Mouse (Mus musculus): Measurements from ENCODE around the gene Dpt. TPM values are rescaled to one million over a fixed set of nuclear protein-coding genes. Genes with fewer than 3 reads are reported as not detected.
A peak's percentile ranks its signal among the peaks of the same experiment; 100 is the strongest.
"Not testable (repeated sequence)": the region's sequence is repeated elsewhere in the genome, so short reads cannot be mapped to it uniquely, and the experiment has no call there.

Dpt gene
- polyA plus RNA-seq, 1 experiment from 2014 or later, result 5.7 TPM

DNA sequence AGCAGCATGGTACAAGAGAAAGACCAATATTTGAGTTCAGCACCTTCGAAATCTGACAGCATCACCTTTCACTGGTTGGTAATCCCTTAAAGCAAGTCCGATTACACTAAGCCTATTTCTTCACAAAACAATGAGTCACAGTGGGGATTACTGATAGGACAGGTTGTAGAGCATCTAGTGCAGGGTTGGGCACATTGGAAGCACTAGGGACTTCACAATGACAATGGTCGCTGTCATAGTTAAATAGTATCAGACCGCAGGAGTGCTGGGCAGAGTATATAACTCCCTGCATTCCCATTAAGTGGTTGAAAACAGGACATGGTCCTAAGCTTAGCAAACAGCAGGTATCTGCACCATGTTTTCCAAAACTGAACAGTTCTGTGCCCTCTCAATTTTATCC lies 25.8 kb downstream of the Dpt start:
- Histone ChIP-seq H3K36me3 (no peaks in the 10 kb centered on the region), H3K4me1 (replicated peaks) (no peaks in the 10 kb centered on the region), H3K9ac (no peak overlapping the region), H3K4me2 (replicated peaks) (no peak overlapping the region), H3K27me3 (replicated peaks) (no peaks in the 10 kb centered on the region), H3K9me3 (no peaks in the 10 kb centered on the region), H3K27ac (no peak overlapping the region), H3K4me3 (replicated peaks) (no peak overlapping the region)
- 72% methylated on average over 4 of the region's 4 CpGs for WGBS
- ATAC-seq, result no peak

DNA sequence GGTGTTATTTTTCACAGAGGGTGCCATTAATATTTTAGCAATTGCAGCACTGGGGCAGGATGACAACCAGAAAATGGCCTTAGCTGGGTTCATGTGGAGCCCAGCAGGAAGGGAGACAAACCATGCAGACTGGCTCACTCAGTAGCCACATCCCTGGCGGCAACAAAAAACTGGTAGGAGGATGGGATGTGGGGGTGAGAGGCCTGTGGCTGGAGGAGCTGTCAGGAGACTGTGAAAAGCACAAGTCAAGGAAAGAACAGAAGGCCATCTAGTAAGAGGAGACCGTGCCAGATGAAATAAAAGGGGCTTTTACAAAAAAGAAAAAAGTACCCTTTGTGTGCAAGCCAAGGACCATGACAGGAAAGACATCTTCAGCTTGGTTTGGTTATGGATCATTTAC lies 28.5 kb downstream of the Dpt start:
- Histone ChIP-seq H3K4me3 (replicated peaks) (no peak overlapping the region), H3K4me1 (replicated peaks) (no peaks in the 10 kb centered on the region), H3K27me3 (replicated peaks) (no peaks in the 10 kb centered on the region), H3K4me2 (replicated peaks) (no peak overlapping the region), H3K9ac (no peak overlapping the region), H3K27ac (no peak overlapping the region), H3K36me3 (no peaks in the 10 kb centered on the region), H3K9me3 (no peaks in the 10 kb centered on the region)
- 75% methylated on average over 2 of the region's 2 CpGs for WGBS
- no peak for ATAC-seq

- Histone ChIP-seq H3K4me2 (replicated peaks) (no peak overlapping the region), H3K27ac (no peak overlapping the region), H3K4me1 (replicated peaks) (no peaks in the 10 kb centered on the region), H3K9ac (no peak overlapping the region), H3K9me3 (no peaks in the 10 kb centered on the region), H3K4me3 (replicated peaks) (no peak overlapping the region), H3K36me3 (no peaks in the 10 kb centered on the region), H3K27me3 (replicated peaks) (no peaks in the 10 kb centered on the region)
- 63% methylated on average over 1 of the region's 1 CpGs for WGBS
- no peak for ATAC-seq
Observed at GRCm38 (mm10) chr1:164829881-164830280, 33.4 kb downstream of the Dpt start.

GRCm38 (mm10) chr1:164832459-164832858 lies 36.0 kb downstream of the Dpt start:
- Histone ChIP-seq H3K4me2 (replicated peaks) (no peak overlapping the region), H3K9ac (no peak overlapping the region), H3K27me3 (replicated peaks) (no peaks in the 10 kb centered on the region), H3K36me3 (no peaks in the 10 kb centered on the region), H3K4me3 (replicated peaks) (no peak overlapping the region), H3K9me3 (no peaks in the 10 kb centered on the region), H3K27ac (no peak overlapping the region), H3K4me1 (replicated peaks) (no peaks in the 10 kb centered on the region)
- no peak for ATAC-seq
- 84% methylated on average over 5 of the region's 5 CpGs for WGBS

GRCm38 (mm10) chr1:164848616-164849265 lies 52.3 kb downstream of the Dpt start:
- Histone ChIP-seq H3K27ac (no peak overlapping the region), H3K4me3 (replicated peaks) (no peak overlapping the region), H3K27me3 (replicated peaks) (no peaks in the 10 kb centered on the region), H3K4me1 (replicated peaks) (no peaks in the 10 kb centered on the region), H3K9me3 (no peaks in the 10 kb centered on the region), H3K4me2 (replicated peaks) (no peak overlapping the region), H3K36me3 (no peaks in the 10 kb centered on the region), H3K9ac (no peak overlapping the region)
- 77% methylated on average over 7 of the region's 7 CpGs for WGBS
- no peak for ATAC-seq

DNA sequence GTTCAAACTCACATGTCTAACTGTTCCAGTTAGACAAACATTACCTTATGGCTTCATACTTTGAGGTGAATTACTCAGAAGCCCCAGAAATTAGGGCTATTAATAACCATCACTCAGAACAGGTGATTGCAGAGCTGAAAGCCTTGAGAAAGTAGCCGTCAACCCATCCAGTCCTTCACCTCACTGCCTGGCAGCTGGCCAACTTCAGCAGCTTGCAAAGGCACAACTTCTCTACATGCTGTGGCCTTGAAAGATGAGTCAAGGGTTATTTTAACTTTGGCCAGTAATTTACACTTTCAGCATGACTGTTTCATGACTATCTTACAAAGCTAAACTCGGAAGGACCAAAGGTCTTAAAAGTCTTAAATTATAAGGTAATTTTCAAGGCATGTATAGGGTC lies 59.3 kb downstream of the Dpt start:
- H3K9me3 ChIP-seq; H3K4me2 ChIP-seq (replicated peaks); H3K36me3 ChIP-seq; H3K4me3 ChIP-seq (replicated peaks); H3K27me3 ChIP-seq (replicated peaks); H3K9ac ChIP-seq; H3K4me1 ChIP-seq (replicated peaks); H3K27ac ChIP-seq: not testable (repeated sequence)
- WGBS, result 42% methylated on average over 2 of the region's 2 CpGs
- peak; percentile 63 for ATAC-seq

- Histone ChIP-seq H3K36me3 (no peaks in the 10 kb centered on the region), H3K27ac (no peak overlapping the region), H3K27me3 (replicated peaks) (no peaks in the 10 kb centered on the region), H3K4me1 (replicated peaks) (no peaks in the 10 kb centered on the region), H3K9me3 (no peaks in the 10 kb centered on the region), H3K9ac (no peak overlapping the region), H3K4me2 (replicated peaks) (no peak overlapping the region), H3K4me3 (replicated peaks) (no peak overlapping the region)
- no peak for ATAC-seq
- 75% methylated on average over 11 of the region's 11 CpGs for WGBS
Observed at GRCm38 (mm10) chr1:164859952-164860351, 63.5 kb downstream of the Dpt start.

DNA sequence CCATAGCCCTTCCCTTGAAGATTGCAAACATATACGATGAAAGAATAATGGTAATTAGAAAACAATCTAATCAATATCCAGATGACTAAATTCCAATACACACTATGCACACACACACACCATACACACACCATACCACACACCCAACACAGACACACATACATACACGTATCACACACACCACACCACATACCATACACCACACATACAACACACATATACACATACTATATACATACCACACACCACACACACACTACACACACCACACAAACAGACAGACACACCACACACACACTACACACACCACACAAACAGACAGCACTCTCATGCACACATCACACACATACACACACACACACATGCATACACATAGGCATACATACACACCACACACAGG lies 64.3 kb downstream of the Dpt start:
- 76% methylated on average over 2 of the region's 2 CpGs for WGBS
- no peaks in the 10 kb centered on the region for H3K27me3 ChIP-seq (replicated peaks)
- no peak overlapping the region for H3K9ac ChIP-seq
- H3K4me3 ChIP-seq (replicated peaks), result no peak overlapping the region
- no peaks in the 10 kb centered on the region for H3K4me1 ChIP-seq (replicated peaks)
- no peaks in the 10 kb centered on the region for H3K9me3 ChIP-seq
- ATAC-seq, result no peak
- no peak overlapping the region for H3K4me2 ChIP-seq (replicated peaks)
- H3K36me3 ChIP-seq, result no peaks in the 10 kb centered on the region
- no peak overlapping the region for H3K27ac ChIP-seq

- WGBS, result 80% methylated on average over 4 of the region's 4 CpGs
- ATAC-seq, result no peak
- Histone ChIP-seq H3K27ac (no peak overlapping the region), H3K4me1 (replicated peaks) (no peaks in the 10 kb centered on the region), H3K4me3 (replicated peaks) (no peak overlapping the region), H3K9me3 (no peaks in the 10 kb centered on the region), H3K4me2 (replicated peaks) (no peak overlapping the region), H3K36me3 (no peaks in the 10 kb centered on the region), H3K9ac (no peak overlapping the region), H3K27me3 (replicated peaks) (no peaks in the 10 kb centered on the region)
Observed at GRCm38 (mm10) chr1:164861501-164861900, 65.1 kb downstream of the Dpt start.

DNA sequence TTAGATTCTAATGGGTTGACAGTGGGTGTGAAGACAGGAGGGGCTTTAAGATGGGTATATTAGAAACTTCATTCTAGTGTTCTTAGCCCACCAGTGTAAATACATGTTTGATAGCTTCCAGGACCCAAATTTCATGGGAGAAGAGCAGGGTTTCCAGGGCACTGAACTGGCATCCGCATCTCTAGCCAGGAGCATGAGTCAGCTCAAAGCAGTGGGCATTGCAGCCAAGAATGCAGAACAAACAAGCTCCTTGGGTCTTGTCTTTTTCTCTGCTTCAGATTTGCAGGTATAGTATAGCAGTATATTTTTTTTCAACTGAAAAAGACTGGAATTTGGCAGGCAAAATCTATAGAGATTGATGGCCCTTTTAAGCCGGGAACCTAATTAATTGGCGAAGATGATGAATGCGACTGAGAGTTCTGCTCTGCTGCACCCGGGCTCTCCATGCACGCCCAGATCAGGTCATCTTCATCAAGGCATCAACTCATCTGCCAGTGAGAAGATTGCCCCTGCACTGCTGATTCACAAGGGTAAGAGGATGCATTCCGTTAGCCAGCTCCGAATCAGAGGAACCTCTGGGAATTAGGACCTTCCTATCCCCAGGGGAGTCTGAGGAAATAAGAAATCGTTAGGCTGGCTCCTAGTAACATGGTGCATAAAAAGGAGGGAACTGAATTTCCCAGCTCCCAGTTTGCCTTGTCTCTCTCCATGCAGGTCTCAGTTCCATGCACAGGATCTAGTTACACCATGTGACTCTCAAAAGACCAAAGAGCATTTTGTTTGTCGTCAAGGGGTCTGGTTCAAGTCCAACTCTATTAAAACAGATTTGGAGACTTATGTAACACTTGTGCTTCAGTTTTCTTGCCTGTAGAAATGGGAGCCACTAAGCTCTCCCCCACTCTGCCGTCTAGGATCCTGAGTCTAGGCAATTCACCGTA lies 66.8 kb downstream of the Dpt start:
- H3K9ac ChIP-seq, result no peak overlapping the region
- no peak overlapping the region for H3K4me2 ChIP-seq (replicated peaks)
- WGBS, result 73% methylated on average over 12 of the region's 12 CpGs
- no peaks in the 10 kb centered on the region for H3K9me3 ChIP-seq
- no peak overlapping the region for H3K27ac ChIP-seq
- H3K4me3 ChIP-seq (replicated peaks), result no peak overlapping the region
- H3K4me1 ChIP-seq (replicated peaks), result no peaks in the 10 kb centered on the region
- no peaks in the 10 kb centered on the region for H3K27me3 ChIP-seq (replicated peaks)
- H3K36me3 ChIP-seq, result no peaks in the 10 kb centered on the region
- ATAC-seq, result no peak

GRCm38 (mm10) chr1:164864666-164865065 lies 68.2 kb downstream of the Dpt start:
- H3K9me3 ChIP-seq, result no peaks in the 10 kb centered on the region
- H3K4me1 ChIP-seq (replicated peaks), result no peaks in the 10 kb centered on the region
- WGBS, result 92% methylated on average over 3 of the region's 3 CpGs
- no peak overlapping the region for H3K9ac ChIP-seq
- H3K36me3 ChIP-seq, result no peaks in the 10 kb centered on the region
- H3K4me2 ChIP-seq (replicated peaks), result no peak overlapping the region
- H3K27me3 ChIP-seq (replicated peaks), result no peaks in the 10 kb centered on the region
- no peak overlapping the region for H3K4me3 ChIP-seq (replicated peaks)
- no peak overlapping the region for H3K27ac ChIP-seq
- no peak for ATAC-seq

GRCm38 (mm10) chr1:164870694-164871093 lies 74.2 kb downstream of the Dpt start:
- no peaks in the 10 kb centered on the region for H3K27me3 ChIP-seq (replicated peaks)
- H3K4me1 ChIP-seq (replicated peaks), result no peaks in the 10 kb centered on the region
- H3K4me3 ChIP-seq (replicated peaks), result no peak overlapping the region
- 51% methylated on average over 7 of the region's 7 CpGs for WGBS
- ATAC-seq, result no peak
- no peak overlapping the region for H3K9ac ChIP-seq
- H3K4me2 ChIP-seq (replicated peaks), result no peak overlapping the region
- no peaks in the 10 kb centered on the region for H3K36me3 ChIP-seq
- H3K9me3 ChIP-seq, result no peaks in the 10 kb centered on the region
- H3K27ac ChIP-seq, result no peak overlapping the region

All from intestine, embryonic 15.5 days (tissue).